Mouse (Mus musculus): ENCODE measurements around the gene Coro1c.

The Coro1c gene

DNA sequence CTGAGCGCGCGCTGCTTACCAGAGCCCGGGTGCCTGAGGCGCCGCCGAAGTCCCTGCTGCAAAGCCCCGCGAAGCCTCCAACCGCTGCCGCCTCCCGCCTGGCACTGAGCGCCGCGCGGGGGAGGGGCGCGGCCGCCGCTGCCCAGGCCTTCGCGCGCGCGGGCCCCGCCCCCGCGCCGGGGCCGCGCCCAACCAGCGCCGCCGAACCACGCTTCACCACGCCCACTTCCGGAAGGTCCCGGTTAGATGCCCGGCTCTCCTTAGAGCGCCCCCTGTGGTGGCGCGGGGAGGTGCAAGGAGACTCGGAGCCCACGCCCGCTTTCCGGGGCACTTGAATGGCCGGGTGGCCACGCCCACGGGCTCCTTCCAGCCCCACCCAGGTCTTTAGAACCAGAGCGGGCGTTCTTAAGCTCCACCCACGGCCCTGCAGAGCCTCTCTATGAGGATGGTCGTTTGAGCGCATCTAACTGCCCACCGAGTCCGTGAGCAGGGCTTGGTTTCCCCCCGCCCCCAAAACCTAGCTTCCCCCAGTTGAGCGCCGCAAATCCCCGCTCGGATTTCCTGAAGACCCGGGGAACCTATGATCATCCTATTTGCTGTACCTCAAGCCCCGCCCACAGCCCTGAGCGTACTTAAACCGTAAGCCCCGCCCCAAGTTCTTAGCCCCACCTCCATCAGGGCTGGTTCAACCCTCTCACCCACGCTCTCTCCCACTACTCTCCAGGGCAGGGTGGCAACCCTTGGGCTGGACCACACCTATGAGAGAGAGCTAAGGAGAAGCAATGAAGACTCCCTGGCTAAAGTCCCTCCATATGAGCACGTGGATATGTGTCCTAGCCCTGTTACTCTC is at the start of gene Coro1c:
Gene Coro1c, minus strand, starts transcription at position 167 of the 850 bp plus-strand sequence.
- DNase-seq (ENCODE audit: low spot score) = peak; percentile 97

DNA sequence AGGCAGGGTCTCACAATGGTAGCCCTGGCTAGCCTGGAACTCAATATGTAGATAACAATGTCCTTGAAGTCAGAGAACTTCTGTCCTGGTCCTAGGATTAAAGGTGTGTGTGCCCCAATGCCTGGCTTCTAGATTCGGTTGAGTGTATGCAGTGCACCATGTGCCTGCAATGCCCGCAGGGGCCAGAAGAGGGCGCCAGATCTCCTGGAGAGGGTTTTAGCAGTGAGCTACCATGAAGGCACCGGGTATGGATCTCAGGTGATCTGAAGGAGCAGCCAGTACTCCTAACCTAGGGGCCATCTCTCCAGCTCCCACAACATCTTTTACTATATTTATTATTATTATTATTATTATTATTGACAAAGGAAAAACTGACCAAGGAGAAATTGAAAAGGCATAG is 48.0 kb upstream of the Coro1c start:
- DNase-seq (ENCODE audit: low spot score) = peak; percentile 77

GRCm38 (mm10) chr5:113955691-113956090 is 47.1 kb upstream of the Coro1c start:
- no peak for DNase-seq (ENCODE audit: low spot score)

GRCm38 (mm10) chr5:113955281-113955680 is 46.7 kb upstream of the Coro1c start:
- DNase-seq (ENCODE audit: low spot score) = no peak

DNA sequence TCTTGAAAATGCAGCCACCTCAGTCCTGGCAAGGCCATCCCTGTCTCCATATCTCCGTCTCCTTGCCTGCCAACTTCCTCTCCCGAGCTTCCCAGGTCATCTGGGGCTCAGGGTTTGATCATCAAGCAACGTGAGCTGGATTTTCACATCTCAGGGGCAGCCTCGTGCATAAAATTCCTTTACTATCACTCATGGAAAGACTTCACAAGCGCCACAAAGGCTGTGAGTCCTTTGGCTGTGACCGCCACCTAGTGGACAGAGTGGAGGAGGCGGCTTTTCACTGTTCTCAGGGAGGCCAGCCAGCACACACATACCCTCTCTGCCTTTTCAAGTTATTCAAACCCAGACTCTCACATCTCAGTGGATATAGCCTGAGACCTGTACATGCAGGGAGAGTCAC is 45.9 kb upstream of the Coro1c start:
- DNase-seq (ENCODE audit: low spot score) = peak; percentile 71

DNA sequence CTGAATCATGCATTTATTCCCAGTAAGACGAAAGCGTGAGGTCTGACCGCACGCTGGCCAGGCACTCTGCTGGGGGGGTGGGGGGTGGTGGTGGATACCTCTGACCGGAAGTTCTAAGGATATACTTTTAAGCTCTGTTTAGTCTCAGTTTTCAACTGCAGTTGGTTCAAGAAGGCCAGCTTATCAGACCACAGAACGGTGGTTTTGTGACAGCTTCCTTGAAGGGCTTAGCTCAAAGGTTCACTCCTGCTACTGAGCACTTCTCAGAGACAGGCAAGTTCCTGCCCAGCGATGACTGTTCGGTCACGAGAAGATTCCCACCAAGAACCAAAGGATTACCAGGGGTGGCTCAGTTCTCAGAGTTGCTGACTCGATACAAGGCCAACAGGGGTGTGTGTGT is 44.0 kb upstream of the Coro1c start:
- no peak for DNase-seq (ENCODE audit: low spot score)

GRCm38 (mm10) chr5:113951693-113952071 is 43.1 kb upstream of the Coro1c start:
- no peak for DNase-seq (ENCODE audit: low spot score)

- no peak for DNase-seq (ENCODE audit: low spot score)
Measured at GRCm38 (mm10) chr5:113950786-113951692, 42.5 kb upstream of the Coro1c start.

GRCm38 (mm10) chr5:113950133-113950532 is 41.6 kb upstream of the Coro1c start:
- DNase-seq (ENCODE audit: low spot score) = no peak

GRCm38 (mm10) chr5:113947280-113947679 is 38.7 kb upstream of the Coro1c start:
- no peak for DNase-seq (ENCODE audit: low spot score)

GRCm38 (mm10) chr5:113945126-113945525 is 36.6 kb upstream of the Coro1c start:
- no peak for DNase-seq (ENCODE audit: low spot score)

- no peak for DNase-seq (ENCODE audit: low spot score)
Measured at GRCm38 (mm10) chr5:113943328-113943727, 34.8 kb upstream of the Coro1c start.

- no peak for DNase-seq (ENCODE audit: low spot score)
Measured at GRCm38 (mm10) chr5:113942580-113942979, 34.0 kb upstream of the Coro1c start.

GRCm38 (mm10) chr5:113939263-113939900 is 30.8 kb upstream of the Coro1c start:
- DNase-seq (ENCODE audit: low spot score) = no peak

DNA sequence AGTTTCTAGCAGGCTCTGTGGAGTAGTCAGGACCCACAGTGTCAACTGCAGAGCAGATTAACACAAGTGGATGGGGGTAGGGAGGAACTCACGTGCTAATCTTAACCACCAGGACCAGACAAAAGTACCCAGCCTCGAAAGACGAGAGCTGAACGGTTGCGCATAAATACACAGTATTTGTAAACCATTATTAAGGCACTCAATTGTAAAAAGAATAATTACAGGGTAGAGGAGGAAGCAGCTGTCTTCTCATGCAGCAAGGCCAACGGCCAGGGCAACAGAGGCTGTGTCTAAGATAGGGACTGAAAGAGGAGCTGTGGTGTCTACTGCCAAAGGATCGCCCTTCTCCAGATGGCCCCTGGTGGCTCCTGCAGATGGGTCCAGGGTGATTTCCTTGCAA is 29.1 kb upstream of the Coro1c start:
- no peak for DNase-seq (ENCODE audit: low spot score)

DNA sequence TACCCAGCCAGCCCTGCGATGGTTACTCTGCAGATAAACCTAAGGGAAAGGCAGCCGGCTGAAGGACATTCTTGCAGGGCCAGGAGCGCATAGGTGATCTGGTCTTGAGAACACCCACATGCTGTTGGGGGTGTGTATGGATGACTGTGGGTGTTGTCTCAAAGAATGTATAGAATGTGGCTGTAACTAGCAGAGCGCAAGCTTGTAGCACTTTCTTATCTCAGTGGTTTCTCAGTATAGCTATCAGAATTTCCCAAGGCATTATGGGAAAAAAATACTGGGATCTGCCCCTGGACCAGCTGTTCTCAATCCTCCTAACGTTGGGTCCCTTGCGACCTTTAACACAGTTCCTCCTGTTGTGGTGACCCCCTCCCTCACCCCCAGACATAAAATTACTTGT is 25.3 kb upstream of the Coro1c start:
- DNase-seq (ENCODE audit: low spot score) = no peak

GRCm38 (mm10) chr5:113933480-113933879 is 24.9 kb upstream of the Coro1c start:
- no peak for DNase-seq (ENCODE audit: low spot score)

DNA sequence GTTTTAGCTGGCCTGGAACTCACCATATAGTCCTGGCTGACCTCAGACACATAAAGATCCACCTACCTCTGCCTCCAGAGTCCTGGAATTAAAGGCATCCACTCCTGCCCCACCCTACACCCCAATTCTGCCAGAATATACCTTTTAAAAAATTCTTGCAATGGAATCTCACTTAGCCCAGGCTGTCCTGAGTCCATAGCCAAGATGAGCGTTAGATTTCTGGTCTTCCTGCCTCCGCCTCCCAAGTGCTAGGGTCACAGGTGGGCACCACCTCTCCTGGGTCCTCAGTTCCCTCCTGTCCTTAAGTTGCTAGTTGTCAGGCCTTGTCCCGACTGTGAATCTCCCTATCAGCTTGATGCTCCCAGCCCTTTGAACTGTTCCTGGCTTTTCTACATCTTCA is 23.8 kb upstream of the Coro1c start:
- DNase-seq (ENCODE audit: low spot score) = no peak

DNA sequence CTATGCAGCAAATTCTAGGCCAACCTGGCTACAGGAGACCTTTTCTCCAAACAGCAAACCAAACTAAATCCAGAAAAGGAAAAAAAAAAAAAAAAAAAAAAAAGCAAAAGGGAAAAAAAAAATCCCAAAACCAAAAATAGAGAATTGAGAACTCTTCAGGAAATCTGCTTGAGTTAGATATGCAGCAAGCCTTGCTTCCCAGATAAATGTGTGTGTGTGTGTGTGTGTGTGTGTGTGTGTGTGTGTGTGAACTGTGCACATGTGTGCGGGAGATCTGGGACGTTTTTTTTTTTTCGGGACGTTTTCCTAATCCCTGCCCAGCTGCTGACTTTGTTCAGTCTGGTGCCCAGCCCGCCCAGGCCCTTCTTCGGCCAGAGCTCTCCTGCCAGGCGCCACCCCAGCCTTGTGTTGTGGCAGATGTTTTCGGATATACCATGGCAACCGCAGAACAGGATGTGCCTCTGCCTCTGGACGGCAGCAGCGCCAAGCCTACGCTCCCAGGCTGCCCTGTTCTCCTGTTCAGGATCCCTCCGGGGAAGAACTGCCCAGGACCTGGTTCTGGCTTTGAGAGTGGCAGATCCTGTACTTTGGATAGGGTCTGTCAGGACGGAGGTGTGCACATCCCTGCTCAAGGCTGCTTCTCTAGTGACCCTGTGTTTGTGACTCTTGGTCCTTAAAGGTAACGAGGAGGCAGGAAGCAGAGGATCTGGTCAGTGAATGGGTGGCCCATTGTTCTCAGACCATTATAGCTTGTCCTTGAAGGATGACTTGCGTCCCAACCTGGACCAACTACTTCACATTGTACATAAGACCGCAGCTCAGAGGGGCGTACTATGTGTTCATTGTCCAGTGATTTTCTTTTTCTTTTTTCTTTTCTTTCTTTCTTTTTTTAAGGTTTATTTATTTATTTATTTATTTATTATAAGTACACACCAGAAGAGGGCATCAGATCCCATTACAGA is 22.4 kb upstream of the Coro1c start:
- no peak for DNase-seq (ENCODE audit: low spot score)

GRCm38 (mm10) chr5:113929950-113930647 is 21.5 kb upstream of the Coro1c start:
- DNase-seq (ENCODE audit: low spot score) = no peak

DNA sequence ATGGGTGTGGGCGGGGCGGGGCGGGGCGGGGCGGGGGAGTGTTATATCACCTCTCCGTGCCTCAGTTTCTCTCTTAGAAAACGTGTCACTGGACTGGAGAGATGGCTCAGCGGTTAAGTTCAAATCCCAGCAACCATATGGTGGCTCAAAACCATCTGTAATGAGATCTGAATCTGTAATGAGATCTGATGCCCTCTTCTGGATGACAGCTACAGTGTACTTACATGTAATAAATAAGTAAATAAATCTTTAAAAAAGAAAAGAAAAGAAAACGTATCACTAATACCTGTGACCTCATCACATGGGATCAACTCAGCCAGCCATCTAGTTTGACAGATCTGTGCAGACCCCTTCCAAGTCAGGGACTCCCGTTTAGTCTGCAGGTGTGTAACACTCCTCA is 21.0 kb upstream of the Coro1c start:
- no peak for DNase-seq (ENCODE audit: low spot score)
